In the genomic region with DNA sequence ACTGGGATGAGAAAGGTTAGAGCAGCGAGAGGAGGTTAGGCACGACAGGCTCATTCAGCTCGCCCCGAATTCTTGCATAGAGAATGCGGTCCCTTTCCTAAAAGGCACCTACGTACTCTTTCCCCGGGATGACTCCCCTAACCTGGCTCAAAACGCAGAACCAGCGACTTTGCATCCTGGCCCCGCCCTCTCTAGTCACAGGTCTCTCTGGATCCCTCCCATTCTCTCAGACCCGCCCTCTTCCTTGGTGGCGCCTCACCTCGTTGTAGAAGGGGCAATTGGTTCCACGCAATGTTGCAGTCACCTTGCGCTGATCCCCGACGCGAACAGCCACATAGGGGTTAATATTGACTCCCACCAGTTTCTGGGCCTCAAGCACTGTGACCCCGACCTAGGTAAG, we compare ENCODE assay signal across 9 mouse cellular contexts. TPM values are rescaled to one million over a fixed set of nuclear protein-coding genes. Genes with fewer than 3 reads are reported as not detected.
DNase-seq lines count a peak whose midpoint lies in the region; ATAC-seq and TF ChIP-seq lines count a peak whose summit lies in the region.
"Had no signal": no experiment of that assay in that cellular context is flagged by ENCODE, and none has a peak within 500 bp of the region (broad histone marks: within the 10 kb centered on the region; RNA-seq: fewer than 3 reads in every experiment).

No protein-coding gene starts in this region.

- H3K9ac ChIP-seq in forebrain, embryonic 11.5 days (ENCODE audit: low read length): no peak overlapping the region
- H3K9ac ChIP-seq in forebrain, embryonic 15.5 days (replicated peaks): no peak overlapping the region
- H3K9ac ChIP-seq in ES-Bruce4 (ENCODE audit: low read depth, poor library complexity, severe bottlenecking): no peak overlapping the region
- no peak overlapping the region for H3K9ac ChIP-seq in hindbrain, embryonic 16.5 days (ENCODE audit: low read depth, low read length)
- H3K9ac ChIP-seq in lung, embryonic 16.5 days (ENCODE audit: low read length): no peak overlapping the region

- 7% methylated on average over 19 of the region's 19 CpGs for WGBS in forebrain, embryonic 11.5 days
- WGBS in forebrain, embryonic 15.5 days: 9% methylated on average over 19 of the region's 19 CpGs
- 7% methylated on average over 19 of the region's 19 CpGs for WGBS in hindbrain, embryonic 16.5 days
- WGBS in lung, embryonic 16.5 days: 7% methylated on average over 19 of the region's 19 CpGs

- H3K4me3 ChIP-seq in forebrain, embryonic 11.5 days (ENCODE audit: low read depth, low read length): no peak overlapping the region
- H3K4me3 ChIP-seq in forebrain, embryonic 15.5 days: no peak overlapping the region
- 0 out of 2 replicates have a peak overlapping the region, but pooled peaks have one; percentile 5 for H3K4me3 ChIP-seq in ES-Bruce4 (ENCODE audit: low read depth, low read length)
- H3K4me3 ChIP-seq in hindbrain, embryonic 16.5 days (ENCODE audit: low read length): no peak overlapping the region
- no peak overlapping the region for H3K4me3 ChIP-seq in lung, embryonic 16.5 days (ENCODE audit: low read length)

- ATAC-seq in forebrain, embryonic 11.5 days (replicated peaks; ENCODE audit: low FRiP score): no peak
- no peak for ATAC-seq in forebrain, embryonic 15.5 days (replicated peaks)
- no peak for ATAC-seq in hindbrain, embryonic 16.5 days
- ATAC-seq in lung, embryonic 16.5 days (ENCODE audit: low read depth): peak; percentile 45; the same call in 1 of the 2 replicates

- no peak for TF ChIP-seq EP300 in ES-Bruce4 (IDR thresholded peaks at IDR 0.05; ENCODE audit: insufficient read depth, low read depth, low read length)

- TF ChIP-seq POLR2A in ES-Bruce4 (IDR thresholded peaks at IDR 0.05; ENCODE audit: insufficient read depth, low read length): no peak

- H3K4me1 ChIP-seq in forebrain, embryonic 11.5 days (replicated peaks; ENCODE audit: control insufficient read depth, insufficient read depth, low read length): no peaks in the 10 kb centered on the region
- no peaks in the 10 kb centered on the region for H3K4me1 ChIP-seq in forebrain, embryonic 15.5 days
- peaks cover 2% of the 10 kb centered on the region for H3K4me1 ChIP-seq in ES-Bruce4 (ENCODE audit: control insufficient read depth, insufficient read depth, low read length)
- H3K4me1 ChIP-seq in hindbrain, embryonic 16.5 days (ENCODE audit: control insufficient read depth, insufficient read depth, low read depth, low read length): no peaks in the 10 kb centered on the region
- no peaks in the 10 kb centered on the region for H3K4me1 ChIP-seq in lung, embryonic 16.5 days (replicated peaks; ENCODE audit: control insufficient read depth, insufficient read depth, low read length)

- DNase-seq in forebrain, embryonic 11.5 days (ENCODE audit: low spot score): no peak
- no peak for DNase-seq in adipocyte (ENCODE audit: low spot score)
- no peak for DNase-seq in left cerebral cortex, adult 8-10 months (ENCODE audit: low spot score in 2 of 2)
- DNase-seq in ovary, postnatal 14 days (ENCODE audit: low spot score): no peak
- DNase-seq: cerebellum, adult 18-20 months had no signal

- H3K36me3 ChIP-seq in forebrain, embryonic 11.5 days (ENCODE audit: control insufficient read depth, insufficient read depth, low read length): no peaks in the 10 kb centered on the region
- no peaks in the 10 kb centered on the region for H3K36me3 ChIP-seq in forebrain, embryonic 15.5 days
- H3K36me3 ChIP-seq in ES-Bruce4 (ENCODE audit: control insufficient read depth, insufficient read depth, low read length, poor library complexity, severe bottlenecking): no peaks in the 10 kb centered on the region
- no peaks in the 10 kb centered on the region for H3K36me3 ChIP-seq in hindbrain, embryonic 16.5 days (ENCODE audit: control insufficient read depth, insufficient read depth, low read length)
- no peaks in the 10 kb centered on the region for H3K36me3 ChIP-seq in lung, embryonic 16.5 days (ENCODE audit: control insufficient read depth, insufficient read depth, low read length)

- no peak overlapping the region for H3K27ac ChIP-seq in forebrain, embryonic 11.5 days (ENCODE audit: low read depth, low read length)
- H3K27ac ChIP-seq in forebrain, embryonic 15.5 days (replicated peaks): no peak overlapping the region
- no peak overlapping the region for H3K27ac ChIP-seq in ES-Bruce4 (ENCODE audit: insufficient read depth, low read length)
- H3K27ac ChIP-seq in hindbrain, embryonic 16.5 days (ENCODE audit: low read depth, low read length): no peak overlapping the region
- no peak overlapping the region for H3K27ac ChIP-seq in lung, embryonic 16.5 days (ENCODE audit: low read length)

- H3K9me3 ChIP-seq in forebrain, embryonic 11.5 days (ENCODE audit: control insufficient read depth, low read length): no peaks in the 10 kb centered on the region
- H3K9me3 ChIP-seq in forebrain, embryonic 15.5 days: no peaks in the 10 kb centered on the region
- no peaks in the 10 kb centered on the region for H3K9me3 ChIP-seq in ES-Bruce4 (replicated peaks; ENCODE audit: control insufficient read depth, insufficient read depth, low read length, poor library complexity, severe bottlenecking)
- H3K9me3 ChIP-seq in hindbrain, embryonic 16.5 days (ENCODE audit: control insufficient read depth, low read length): no peaks in the 10 kb centered on the region
- no peaks in the 10 kb centered on the region for H3K9me3 ChIP-seq in lung, embryonic 16.5 days (ENCODE audit: control insufficient read depth, low read length)

- TF ChIP-seq CTCF in ES-Bruce4 (IDR thresholded peaks at IDR 0.05; ENCODE audit: low read depth, low read length): no peak

- no peaks in the 10 kb centered on the region; the same call in 1 of the 2 replicates for H3K27me3 ChIP-seq in forebrain, embryonic 11.5 days (ENCODE audit: control insufficient read depth, insufficient read depth, low read length)
- H3K27me3 ChIP-seq in forebrain, embryonic 15.5 days: no peaks in the 10 kb centered on the region
- H3K27me3 ChIP-seq in ES-Bruce4 (ENCODE audit: control insufficient read depth, insufficient read depth, low read length, poor library complexity, severe bottlenecking): no peaks in the 10 kb centered on the region
- no peaks in the 10 kb centered on the region for H3K27me3 ChIP-seq in hindbrain, embryonic 16.5 days (replicated peaks; ENCODE audit: control insufficient read depth, insufficient read depth, low read length)
- H3K27me3 ChIP-seq in lung, embryonic 16.5 days (ENCODE audit: control insufficient read depth, insufficient read depth, low read depth, low read length): peaks cover 5% of the 10 kb centered on the region; the same call in 1 of the 2 replicates

- peak overlapping the region; percentile 26; the same call in 1 of the 2 replicates for H3K4me2 ChIP-seq in forebrain, embryonic 11.5 days (ENCODE audit: low read depth, low read length, severe bottlenecking)
- H3K4me2 ChIP-seq in forebrain, embryonic 15.5 days (replicated peaks): no peak overlapping the region
- H3K4me2 ChIP-seq in hindbrain, embryonic 16.5 days (ENCODE audit: low read length): 0 out of 2 replicates have a peak overlapping the region, but pooled peaks have one; percentile 11
- peak overlapping the region; percentile 38; the same call in 1 of the 2 replicates for H3K4me2 ChIP-seq in lung, embryonic 16.5 days (ENCODE audit: low read depth, low read length)

RNA-seq across cellular contexts. Expression of a gene that starts 4.8 kb away (rescaled TPM):
- not detected in 2 replicates for polyA plus RNA-seq in forebrain, embryonic 11.5 days (2014; fragmentation: Nextera tagmentation; extraction: Ambion mirVana)
- not detected in 2 replicates for polyA plus RNA-seq in forebrain, embryonic 15.5 days (2015; fragmentation: Nextera tagmentation; extraction: Ambion mirVana)
- polyA plus RNA-seq in ES-Bruce4 (2011; ENCODE audit: insufficient read depth, insufficient read length, low read depth, missing spikeins): 0.87 TPM in 1 of 2 replicates, not detected in the other
- not detected in 2 replicates for polyA plus RNA-seq in hindbrain, embryonic 16.5 days (2015; fragmentation: Nextera tagmentation; extraction: Ambion mirVana)
- polyA plus RNA-seq in lung, embryonic 16.5 days (2015; fragmentation: Nextera tagmentation; extraction: Ambion mirVana): not detected in 2 replicates
- not detected for total RNA-seq in left cerebral cortex, adult 8-10 months (2022)

RNA-seq across cellular contexts. Expression of a gene that starts 17.0 kb away (rescaled TPM):
- polyA plus RNA-seq in forebrain, embryonic 11.5 days (2014; fragmentation: Nextera tagmentation; extraction: Ambion mirVana): 5.0 and 6.3 TPM in 2 replicates
- 6.1 and 6.4 TPM in 2 replicates for polyA plus RNA-seq in forebrain, embryonic 15.5 days (2015; fragmentation: Nextera tagmentation; extraction: Ambion mirVana)
- 3.8 and 6.1 TPM in 2 replicates for polyA plus RNA-seq in ES-Bruce4 (2011; ENCODE audit: insufficient read depth, insufficient read length, low read depth, missing spikeins)
- 7.7 and 9.6 TPM in 2 replicates for polyA plus RNA-seq in hindbrain, embryonic 16.5 days (2015; fragmentation: Nextera tagmentation; extraction: Ambion mirVana)
- 1.9 and 2.5 TPM in 2 replicates for polyA plus RNA-seq in lung, embryonic 16.5 days (2015; fragmentation: Nextera tagmentation; extraction: Ambion mirVana)
- total RNA-seq in left cerebral cortex, adult 8-10 months (2022): 1 to 10 TPM; 2.9 to 4.0 (median 3.7) TPM

RNA-seq across cellular contexts. Expression of a gene that starts 40.1 kb away (rescaled TPM):
- 169 and 207 TPM in 2 replicates for polyA plus RNA-seq in forebrain, embryonic 11.5 days (2014; fragmentation: Nextera tagmentation; extraction: Ambion mirVana)
- polyA plus RNA-seq in forebrain, embryonic 15.5 days (2015; fragmentation: Nextera tagmentation; extraction: Ambion mirVana): 341 and 364 TPM in 2 replicates
- 72.2 and 82.1 TPM in 2 replicates for polyA plus RNA-seq in ES-Bruce4 (2011; ENCODE audit: insufficient read depth, insufficient read length, low read depth, missing spikeins)
- polyA plus RNA-seq in hindbrain, embryonic 16.5 days (2015; fragmentation: Nextera tagmentation; extraction: Ambion mirVana): 479 and 492 TPM in 2 replicates
- 224 and 242 TPM in 2 replicates for polyA plus RNA-seq in lung, embryonic 16.5 days (2015; fragmentation: Nextera tagmentation; extraction: Ambion mirVana)
- 100 to 1,000 TPM; 207 to 236 (median 220) TPM for total RNA-seq in left cerebral cortex, adult 8-10 months (2022)

RNA-seq across cellular contexts. Expression of a gene that starts 40.2 kb away (rescaled TPM):
- 1.5 and 1.6 TPM in 2 replicates for polyA plus RNA-seq in forebrain, embryonic 11.5 days (2014; fragmentation: Nextera tagmentation; extraction: Ambion mirVana)
- polyA plus RNA-seq in forebrain, embryonic 15.5 days (2015; fragmentation: Nextera tagmentation; extraction: Ambion mirVana): 1.8 TPM in 2 replicates
- polyA plus RNA-seq in ES-Bruce4 (2011; ENCODE audit: insufficient read depth, insufficient read length, low read depth, missing spikeins): 2.4 and 2.9 TPM in 2 replicates
- polyA plus RNA-seq in hindbrain, embryonic 16.5 days (2015; fragmentation: Nextera tagmentation; extraction: Ambion mirVana): 1.4 and 2.5 TPM in 2 replicates
- 1.5 and 1.6 TPM in 2 replicates for polyA plus RNA-seq in lung, embryonic 16.5 days (2015; fragmentation: Nextera tagmentation; extraction: Ambion mirVana)
- 1 to 10 TPM; 1.5 to 2.4 (median 1.8) TPM for total RNA-seq in left cerebral cortex, adult 8-10 months (2022)
